Mouse (Mus musculus) lung, embryonic 14.5 days (tissue): ENCODE measurements around the gene Igsf9. TPM values are rescaled to one million over a fixed set of nuclear protein-coding genes. Genes with fewer than 3 reads are reported as not detected.

Experiments used
- ATAC-seq: fragments of 200-750 bp; cut with Nextera tagmentation; 2 replicates; pipeline ENCODE4 v1.8.0; 2017; ENCODE audit warnings: mild to moderate bottlenecking, moderate TSS enrichment, moderate library complexity; ENCODE audit not compliant: insufficient read depth
- DNase-seq: peaks from one replicate; pipeline ENCODE4 v3.0.0-alpha.2; 2015
- H3K27ac ChIP-seq: fragments of 300-500 bp; sonication (generic); 2 replicates; pipeline ENCODE4 v1.5.1; 2014; ENCODE audit warnings: low read depth, mild to moderate bottlenecking, moderate library complexity
- H3K27me3 ChIP-seq: fragments of 300-500 bp; sonication (generic); 2 replicates; pipeline ENCODE4 v1.6.1; 2014; ENCODE audit warnings: low read length, control low read depth; ENCODE audit not compliant: insufficient read depth
- H3K36me3 ChIP-seq: fragments of 300-500 bp; sonication (generic); 2 replicates; pipeline ENCODE4 v1.6.1; 2014; ENCODE audit warnings: control low read depth; ENCODE audit not compliant: insufficient read depth
- H3K4me1 ChIP-seq: fragments of 300-500 bp; sonication (generic); 2 replicates; pipeline ENCODE4 v1.6.1; 2014; ENCODE audit warnings: antibody characterized with exemption, control low read depth; ENCODE audit not compliant: insufficient read depth
- H3K4me2 ChIP-seq: fragments of 300-500 bp; sonication (generic); 2 replicates; pipeline ENCODE4 v1.6.1; 2014; ENCODE audit warnings: mild to moderate bottlenecking
- H3K4me3 ChIP-seq: fragments of 300-500 bp; sonication (generic); 2 replicates; pipeline ENCODE4 v1.5.1; 2014; ENCODE audit warnings: low read depth, low read length
- H3K9ac ChIP-seq: fragments of 300-500 bp; sonication (generic); 2 replicates; pipeline ENCODE4 v1.6.1; 2014
- H3K9me3 ChIP-seq: fragments of 300-500 bp; sonication (generic); 2 replicates; pipeline ENCODE4 v1.6.1; 2016; ENCODE audit warnings: low read depth, low read length, control low read depth
- CTCF ChIP-seq: IDR thresholded peaks from 2 replicates; pipeline ENCODE4 v1.5.1; 2016; ENCODE audit warnings: antibody characterized with exemption, low read depth
- WGBS: fragments of 180-500 bp; shearing (Covaris S2); extraction: QIAGEN DNeasy Blood & Tissue Kit; methylation state at CpG from one replicate; pipeline ENCODE4 v1.1.7; 2014; 5-methylcytosine and 5-hydroxymethylcytosine counted together
- polyA plus RNA-seq: library from polyadenylated mRNA; unstranded; fragments of >200 nt; fragmentation: Nextera tagmentation; extraction: Ambion mirVana; gene quantifications from 2 replicates; pipeline ENCODE4 v1.2.1, GENCODE M21; 2014

The Igsf9 gene
- polyA plus RNA-seq, 1 experiment from 2014 or later, result 26.0 TPM

DNA sequence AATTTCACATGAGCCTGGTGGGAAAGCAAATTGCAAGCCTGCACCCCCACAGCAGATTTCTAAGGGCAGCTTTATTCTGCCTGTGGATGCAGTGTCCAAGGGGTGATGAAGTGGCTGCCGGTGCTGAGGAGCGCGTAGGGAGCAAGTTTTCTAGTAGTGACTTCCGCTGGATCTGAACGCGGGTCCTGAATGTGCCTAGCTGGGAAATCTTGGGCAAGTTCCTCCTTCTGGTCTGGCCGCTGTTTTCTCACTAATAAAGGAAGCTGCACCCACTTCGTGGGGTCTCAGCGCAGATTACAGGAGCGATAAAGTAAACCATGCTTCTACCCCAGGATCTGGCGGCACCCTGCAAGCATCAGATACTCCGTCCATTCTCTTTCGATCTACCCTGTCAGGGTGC lies 477 bp upstream of the Igsf9 start:
- H3K27ac ChIP-seq, result peak overlapping the region; percentile 89
- DNase-seq, result peak; percentile 40
- 8% methylated on average over 13 of the region's 13 CpGs for WGBS

DNA sequence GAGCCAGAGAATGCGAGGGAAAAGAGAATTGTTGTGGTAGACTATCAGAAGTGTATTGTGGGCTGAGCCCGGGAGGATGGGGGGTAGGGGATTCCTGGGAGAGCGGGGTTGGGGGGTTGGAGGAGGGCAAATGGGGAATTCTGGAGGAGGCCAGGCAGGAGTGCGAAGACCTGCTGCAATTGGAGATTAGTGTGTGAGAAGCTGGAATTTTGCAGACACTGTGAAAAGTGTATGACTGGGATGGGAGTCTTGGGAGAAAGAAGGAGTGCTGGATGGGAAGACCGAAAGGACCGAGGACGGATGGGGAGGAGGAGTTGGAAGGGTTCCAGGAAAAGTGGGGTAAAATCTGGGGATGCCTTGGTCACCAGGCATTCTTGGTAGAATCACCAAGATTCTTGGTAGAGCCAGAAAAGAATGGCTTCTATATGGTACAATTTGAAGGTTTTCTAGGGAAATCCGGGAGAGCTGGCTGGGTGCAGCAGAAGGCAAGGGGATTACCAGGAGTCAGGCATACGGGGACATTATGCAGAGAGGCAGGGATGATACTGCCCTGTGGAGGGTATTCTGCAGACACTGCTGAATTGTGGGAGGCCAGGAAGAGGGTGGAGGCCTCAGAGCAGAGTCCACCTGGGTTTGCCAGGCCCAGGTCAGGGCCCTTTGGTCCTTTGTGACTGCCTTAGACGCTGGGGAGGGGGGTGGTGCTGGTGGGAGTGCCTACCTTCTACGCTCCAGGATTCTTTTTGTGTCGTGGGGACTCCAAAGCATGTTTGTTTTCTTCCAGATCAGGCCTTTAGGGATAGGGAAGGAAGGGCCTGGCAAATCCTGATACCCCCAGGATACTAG lies 1.2 kb downstream of the Igsf9 start:
- Histone ChIP-seq H3K4me1 (peaks cover 8% of the 10 kb centered on the region; the same call in 1 of the 2 replicates), H3K4me2 (peak overlapping the region; percentile 84), H3K27ac (0 out of 2 replicates have a peak overlapping the region, but pooled peaks have one; percentile 89), H3K9ac (peak overlapping the region; percentile 62), H3K4me3 (peak overlapping the region; percentile 60), H3K27me3 (no peaks in the 10 kb centered on the region), H3K9me3 (no peaks in the 10 kb centered on the region), H3K36me3 (peaks cover 16% of the 10 kb centered on the region; the same call in 1 of the 2 replicates)
- 6% methylated on average over 12 of the region's 12 CpGs for WGBS
- ATAC-seq (peak; percentile 10; the same call in 1 of the 2 replicates), DNase-seq (peak; percentile 24)
- TF ChIP-seq CTCF, result no peak

More for the DNA sequence above, 477 bp upstream of the Igsf9 start:
- Histone ChIP-seq H3K4me2 (peak overlapping the region; percentile 84), H3K9me3 (no peaks in the 10 kb centered on the region), H3K4me1 (peaks cover 8% of the 10 kb centered on the region; the same call in 1 of the 2 replicates), H3K9ac (peak overlapping the region; percentile 62), H3K4me3 (peak overlapping the region; percentile 60), H3K27me3 (no peaks in the 10 kb centered on the region), H3K36me3 (peaks cover 8% of the 10 kb centered on the region; the same call in 1 of the 2 replicates)
- TF ChIP-seq CTCF, result no peak
- ATAC-seq, result no peak

DNA sequence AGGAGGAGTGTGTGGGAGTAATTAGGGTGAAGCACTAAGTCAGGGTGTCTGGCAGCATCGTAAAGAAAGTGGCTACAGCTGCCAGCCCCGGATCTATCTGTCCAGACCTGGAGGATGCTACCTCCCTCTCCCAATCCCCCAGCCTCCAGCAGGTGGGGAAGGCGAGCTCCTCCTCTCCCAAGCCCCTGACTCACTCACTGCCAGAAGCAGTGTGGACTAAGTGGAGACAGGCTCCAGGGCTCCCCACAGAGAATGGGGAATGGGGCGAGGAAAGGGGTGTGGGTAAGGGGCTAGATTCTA lies 1.7 kb downstream of the Igsf9 start:
- H3K9ac ChIP-seq, result peak overlapping the region; percentile 62
- peaks cover 19% of the 10 kb centered on the region; the same call in 1 of the 2 replicates for H3K36me3 ChIP-seq
- peak overlapping the region; percentile 84 for H3K4me2 ChIP-seq
- ATAC-seq, result no peak
- peaks cover 8% of the 10 kb centered on the region; the same call in 1 of the 2 replicates for H3K4me1 ChIP-seq
- DNase-seq, result no peak
- no peak overlapping the region for H3K27ac ChIP-seq
- H3K9me3 ChIP-seq, result no peaks in the 10 kb centered on the region
- no peak for TF ChIP-seq CTCF
- H3K27me3 ChIP-seq, result no peaks in the 10 kb centered on the region
- WGBS, result 17% methylated on average over 4 of the region's 4 CpGs
- peak overlapping the region; percentile 60 for H3K4me3 ChIP-seq

DNA sequence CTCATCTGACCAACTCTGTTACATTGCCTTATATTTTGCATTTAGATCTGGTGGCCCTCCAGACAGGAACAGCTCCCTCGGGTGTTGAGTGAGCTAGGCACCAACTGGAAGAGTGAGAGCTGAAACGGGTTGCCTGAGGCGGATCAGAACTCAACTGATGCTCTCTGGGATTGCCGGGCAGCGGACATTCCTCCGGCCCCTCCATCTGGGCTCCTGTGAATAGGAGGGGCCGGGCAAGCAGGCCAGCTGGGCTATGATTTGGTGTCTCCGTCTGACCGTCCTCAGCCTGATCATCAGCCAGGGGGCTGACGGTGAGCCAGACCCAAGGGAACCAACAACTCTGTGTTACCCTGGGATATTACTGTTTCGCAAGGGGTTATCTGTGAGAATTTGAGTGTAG lies 2.6 kb downstream of the Igsf9 start:
- DNase-seq (no peak), ATAC-seq (no peak)
- peaks cover 22% of the 10 kb centered on the region; the same call in 1 of the 2 replicates for H3K36me3 ChIP-seq
- H3K4me1 ChIP-seq, result peaks cover 8% of the 10 kb centered on the region; the same call in 1 of the 2 replicates
- no peak overlapping the region for H3K27ac ChIP-seq
- no peak for TF ChIP-seq CTCF
- H3K4me3 ChIP-seq, result no peak overlapping the region
- 45% methylated on average over 11 of the region's 11 CpGs for WGBS
- peak overlapping the region; percentile 16; the same call in 1 of the 2 replicates for H3K9ac ChIP-seq
- H3K9me3 ChIP-seq, result no peaks in the 10 kb centered on the region
- H3K4me2 ChIP-seq, result peak overlapping the region; percentile 84
- H3K27me3 ChIP-seq, result no peaks in the 10 kb centered on the region

DNA sequence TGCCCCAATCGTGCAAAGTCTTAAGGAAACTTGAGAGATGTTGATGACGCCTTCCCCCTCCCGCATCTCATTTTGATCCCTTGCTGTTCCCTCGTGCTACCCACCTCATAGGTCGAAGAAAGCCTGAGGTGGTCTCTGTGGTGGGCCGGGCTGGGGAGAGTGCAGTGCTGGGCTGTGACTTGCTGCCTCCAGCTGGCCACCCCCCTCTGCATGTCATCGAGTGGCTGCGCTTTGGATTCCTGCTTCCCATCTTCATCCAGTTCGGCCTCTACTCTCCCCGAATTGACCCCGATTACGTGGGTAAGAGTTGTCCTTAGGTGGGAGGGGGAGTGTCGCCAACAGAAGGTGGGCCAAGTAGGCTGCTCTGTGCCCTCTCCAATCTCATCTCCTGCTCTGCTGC lies 3.1 kb downstream of the Igsf9 start:
- H3K27ac ChIP-seq, result no peak overlapping the region
- H3K4me3 ChIP-seq, result no peak overlapping the region
- H3K36me3 ChIP-seq, result peaks cover 22% of the 10 kb centered on the region; the same call in 1 of the 2 replicates
- no peaks in the 10 kb centered on the region for H3K27me3 ChIP-seq
- no peak for ATAC-seq
- no peak for DNase-seq
- no peak for TF ChIP-seq CTCF
- peak overlapping the region; percentile 84 for H3K4me2 ChIP-seq
- 57% methylated on average over 13 of the region's 13 CpGs for WGBS
- no peaks in the 10 kb centered on the region for H3K9me3 ChIP-seq
- no peak overlapping the region for H3K9ac ChIP-seq
- H3K4me1 ChIP-seq, result peaks cover 8% of the 10 kb centered on the region; the same call in 1 of the 2 replicates

DNA sequence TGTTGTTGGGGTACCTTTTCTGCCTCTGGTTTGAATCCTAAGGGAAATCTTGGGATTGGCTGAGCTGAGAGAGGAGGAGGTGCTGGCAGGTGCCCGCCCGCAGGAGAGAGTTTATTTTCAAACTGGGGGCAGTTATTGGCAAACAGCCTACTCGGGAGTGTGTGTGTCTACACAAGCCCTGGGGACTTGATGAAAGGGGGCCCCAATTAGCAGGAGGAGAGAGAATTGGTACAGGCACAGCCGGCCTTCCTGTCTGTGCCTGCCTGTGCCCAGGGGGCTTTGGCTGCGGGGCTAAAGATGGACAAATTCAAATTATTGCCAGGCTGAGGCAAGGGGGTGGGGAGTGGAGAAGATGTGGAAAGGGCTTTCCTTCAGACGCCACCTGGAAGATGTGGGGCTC lies 4.2 kb downstream of the Igsf9 start:
- Histone ChIP-seq H3K4me2 (no peak overlapping the region; the same call in 1 of the 2 replicates), H3K4me1 (peaks cover 8% of the 10 kb centered on the region; the same call in 1 of the 2 replicates), H3K9me3 (no peaks in the 10 kb centered on the region), H3K4me3 (no peak overlapping the region), H3K27ac (no peak overlapping the region), H3K36me3 (peaks cover 22% of the 10 kb centered on the region; the same call in 1 of the 2 replicates), H3K9ac (0 out of 2 replicates have a peak overlapping the region, but pooled peaks have one; percentile 9), H3K27me3 (no peaks in the 10 kb centered on the region)
- DNase-seq (no peak), ATAC-seq (no peak)
- no peak for TF ChIP-seq CTCF
- 51% methylated on average over 6 of the region's 6 CpGs for WGBS

GRCm38 (mm10) chr1:172486236-172486635 lies 4.6 kb downstream of the Igsf9 start:
- no peaks in the 10 kb centered on the region for H3K27me3 ChIP-seq
- TF ChIP-seq CTCF, result no peak
- H3K9me3 ChIP-seq, result no peaks in the 10 kb centered on the region
- no peak overlapping the region; the same call in 1 of the 2 replicates for H3K4me2 ChIP-seq
- H3K4me1 ChIP-seq, result peaks cover 8% of the 10 kb centered on the region; the same call in 1 of the 2 replicates
- H3K4me3 ChIP-seq, result no peak overlapping the region
- no peak for DNase-seq
- H3K9ac ChIP-seq, result 0 out of 2 replicates have a peak overlapping the region, but pooled peaks have one; percentile 9
- no peak for ATAC-seq
- WGBS, result 52% methylated on average over 4 of the region's 4 CpGs
- no peak overlapping the region for H3K27ac ChIP-seq
- H3K36me3 ChIP-seq, result peaks cover 23% of the 10 kb centered on the region; the same call in 1 of the 2 replicates
